Mouse (Mus musculus) MEL (cell line): ENCODE measurements around the gene Fam214a. TPM values are rescaled to one million over a fixed set of nuclear protein-coding genes. Genes with fewer than 3 reads are reported as not detected.

Source experiments
- DNase-seq: peaks from one replicate; pipeline ENCODE4 v3.0.0; 2011; ENCODE audit warnings: low read depth, low spot score
- H3K27ac ChIP-seq: 2 replicates; pipeline ENCODE4 v1.5.1; 2012; ENCODE audit warnings: low read depth, mild to moderate bottlenecking, control low read depth, low read length, moderate library complexity; ENCODE audit not compliant: control insufficient read depth
- H3K27me3 ChIP-seq, 2 experiments: fragments of 150-350 bp in 1 of 2; sonication (generic) in 1 of 2; 2 replicates each; pipeline ENCODE4 v1.6.1; 2012; ENCODE audit warnings: low read length in 2 of 2, mild to moderate bottlenecking in 2 of 2, improper control_type of control experiment in 1 of 2, moderate library complexity in 1 of 2; ENCODE audit not compliant: insufficient read depth in 2 of 2, control insufficient read depth in 1 of 2
- H3K36me3 ChIP-seq, 2 experiments: 2 replicates each; pipeline ENCODE4 v1.6.1; 2012 to 2014; ENCODE audit warnings: low read length in 2 of 2, improper control_type of control experiment in 1 of 2, inconsistent platforms in 1 of 2, mild to moderate bottlenecking in 1 of 2; ENCODE audit not compliant: insufficient read depth in 2 of 2, control insufficient read depth in 1 of 2
- H3K4me1 ChIP-seq, 2 experiments: fragments of 150-350 bp in 1 of 2; sonication (generic) in 1 of 2; 2 replicates each; pipeline ENCODE4 v1.6.1; 2012; ENCODE audit warnings: low read length in 2 of 2, improper control_type of control experiment in 1 of 2, mild to moderate bottlenecking in 1 of 2; ENCODE audit not compliant: insufficient read depth in 2 of 2, control insufficient read depth in 1 of 2
- H3K4me3 ChIP-seq, 2 experiments: fragments of 150-350 bp in 1 of 2; sonication (generic) in 1 of 2; 2 replicates each; pipeline ENCODE4 v1.5.1; 2012; ENCODE audit warnings: low read depth in 2 of 2, low read length in 2 of 2, mild to moderate bottlenecking in 2 of 2, moderate library complexity in 2 of 2, control low read depth in 1 of 2, improper control_type of control experiment in 1 of 2; ENCODE audit not compliant: control insufficient read depth in 1 of 2, insufficient read depth in 1 of 2
- H3K79me2 ChIP-seq: 2 replicates; pipeline ENCODE4 v1.6.1; 2012; ENCODE audit warnings: mild to moderate bottlenecking, low read length, moderate library complexity; ENCODE audit not compliant: control insufficient read depth, poor library complexity, insufficient read depth
- H3K9ac ChIP-seq: 2 replicates; pipeline ENCODE4 v1.6.1; 2012; ENCODE audit warnings: low read depth, mild to moderate bottlenecking, control low read depth, low read length, moderate library complexity; ENCODE audit not compliant: control insufficient read depth, poor library complexity, severe bottlenecking
- H3K9me3 ChIP-seq: fragments of 150-350 bp; sonication (generic); replicated peaks from 2 replicates; pipeline ENCODE4 v1.6.1; 2012; ENCODE audit warnings: mild to moderate bottlenecking, low read length, improper control_type of control experiment, moderate library complexity; ENCODE audit not compliant: insufficient read depth
- BHLHE40 ChIP-seq: IDR thresholded peaks from 2 replicates; pipeline ENCODE4 v1.6.1; 2012; ENCODE audit warnings: low read depth, mild to moderate bottlenecking, inconsistent platforms, low read length, improper control_type of control experiment, borderline replicate concordance
- CHD1 ChIP-seq: IDR thresholded peaks from 2 replicates; pipeline ENCODE4 v1.6.1; 2012; ENCODE audit warnings: low read depth, mild to moderate bottlenecking, inconsistent platforms, low read length, improper control_type of control experiment
- CHD2 ChIP-seq: IDR thresholded peaks from 2 replicates; pipeline ENCODE4 v1.6.1; 2011; ENCODE audit warnings: low read length, improper control_type of control experiment
- E2F4 ChIP-seq: IDR thresholded peaks from 2 replicates; pipeline ENCODE4 v1.6.1; 2011; ENCODE audit warnings: low read depth, low read length, improper control_type of control experiment, borderline replicate concordance
- ELF1 ChIP-seq: IDR thresholded peaks from 2 replicates; pipeline ENCODE4 v1.6.1; 2014; ENCODE audit warnings: low read depth, mild to moderate bottlenecking, inconsistent platforms, low read length, improper control_type of control experiment, moderate library complexity
- EP300 ChIP-seq, 2 experiments: IDR thresholded peaks; 2 replicates each; pipeline ENCODE4 v1.6.1; 2011; ENCODE audit warnings: improper control_type of control experiment in 2 of 2, low read length in 2 of 2, low read depth in 1 of 2, mild to moderate bottlenecking in 1 of 2
- ETS1 ChIP-seq: IDR thresholded peaks from 2 replicates; pipeline ENCODE4 v1.6.1; 2012; ENCODE audit warnings: low read depth, mild to moderate bottlenecking, inconsistent platforms, low read length, improper control_type of control experiment, moderate library complexity
- GATA1 ChIP-seq: IDR thresholded peaks from 2 replicates; pipeline ENCODE4 v1.6.1; 2011; ENCODE audit warnings: low read depth, low read length, improper control_type of control experiment
- HCFC1 ChIP-seq: IDR thresholded peaks from 2 replicates; pipeline ENCODE4 v1.6.1; 2012; ENCODE audit warnings: low read depth, mild to moderate bottlenecking, inconsistent platforms, low read length, improper control_type of control experiment, moderate library complexity
- JUND ChIP-seq: IDR thresholded peaks from 2 replicates; pipeline ENCODE4 v1.6.1; 2011; ENCODE audit warnings: low read depth, mild to moderate bottlenecking, improper control_type of control experiment, low read length
- KAT2A ChIP-seq: conservative IDR thresholded peaks from 2 replicates; pipeline ENCODE4 v1.6.1; 2012; ENCODE audit warnings: low read depth, low read length, improper control_type of control experiment, inconsistent platforms
- MAFK ChIP-seq: IDR thresholded peaks from 2 replicates; pipeline ENCODE4 v1.6.1; 2011; ENCODE audit warnings: low read depth, mild to moderate bottlenecking, low read length, improper control_type of control experiment, borderline replicate concordance
- MAX ChIP-seq: IDR thresholded peaks from 2 replicates; pipeline ENCODE4 v1.6.1; 2011; ENCODE audit warnings: low read length, improper control_type of control experiment
- MAZ ChIP-seq: IDR thresholded peaks from 2 replicates; pipeline ENCODE4 v1.6.1; 2012; ENCODE audit warnings: low read depth, mild to moderate bottlenecking, inconsistent platforms, low read length, improper control_type of control experiment
- MEF2A ChIP-seq: IDR thresholded peaks from 2 replicates; pipeline ENCODE4 v1.6.1; 2014; ENCODE audit warnings: low read depth, mild to moderate bottlenecking, inconsistent platforms, low read length, improper control_type of control experiment; ENCODE audit not compliant: poor library complexity, insufficient replicate concordance, severe bottlenecking; ENCODE audit errors: extremely low read depth
- MXI1 ChIP-seq: IDR thresholded peaks from 2 replicates; pipeline ENCODE4 v1.6.1; 2011; ENCODE audit warnings: mild to moderate bottlenecking, low read depth, low read length, improper control_type of control experiment
- MYB ChIP-seq: IDR thresholded peaks from 2 replicates; pipeline ENCODE4 v1.6.1; 2011; ENCODE audit warnings: mild to moderate bottlenecking, low read depth, low read length, improper control_type of control experiment
- MYC ChIP-seq: IDR thresholded peaks from 2 replicates; pipeline ENCODE4 v1.6.1; 2011; ENCODE audit warnings: low read depth, mild to moderate bottlenecking, low read length, improper control_type of control experiment, moderate library complexity
- NELFE ChIP-seq: IDR thresholded peaks from 2 replicates; pipeline ENCODE4 v1.6.1; 2011; ENCODE audit warnings: low read depth, low read length, improper control_type of control experiment
- NRF1 ChIP-seq: IDR thresholded peaks from 2 replicates; pipeline ENCODE4 v1.6.1; 2014; ENCODE audit warnings: low read depth, mild to moderate bottlenecking, inconsistent platforms, low read length, improper control_type of control experiment, moderate library complexity; ENCODE audit not compliant: poor library complexity, insufficient read depth, severe bottlenecking
- POLR2A ChIP-seq, 2 experiments: IDR thresholded peaks; 2 replicates each; pipeline ENCODE4 v1.6.1; 2011 to 2012; ENCODE audit warnings: low read length in 2 of 2, mild to moderate bottlenecking in 2 of 2, control low read depth in 1 of 2, improper control_type of control experiment in 1 of 2, low read depth in 1 of 2, moderate library complexity in 1 of 2; ENCODE audit not compliant: control insufficient read depth in 1 of 2, insufficient read depth in 1 of 2, poor library complexity in 1 of 2
- POLR2AphosphoS2 ChIP-seq: IDR thresholded peaks from 2 replicates; pipeline ENCODE4 v1.6.1; 2011; ENCODE audit warnings: low read length, improper control_type of control experiment
- POLR2AphosphoS5 ChIP-seq: IDR thresholded peaks from 2 replicates; pipeline ENCODE4 v1.6.1; 2012; ENCODE audit warnings: low read depth, borderline replicate concordance, mild to moderate bottlenecking, inconsistent platforms, low read length, moderate library complexity, mixed read lengths
- RAD21 ChIP-seq: IDR thresholded peaks from 2 replicates; pipeline ENCODE4 v1.6.1; 2011; ENCODE audit warnings: mild to moderate bottlenecking, low read depth, low read length, improper control_type of control experiment
- RCOR1 ChIP-seq: IDR thresholded peaks from 2 replicates; pipeline ENCODE4 v1.6.1; 2012; ENCODE audit warnings: low read depth, mild to moderate bottlenecking, inconsistent platforms, low read length, improper control_type of control experiment
- SIN3A ChIP-seq: IDR thresholded peaks from 2 replicates; pipeline ENCODE4 v1.6.1; 2012; ENCODE audit warnings: low read length, improper control_type of control experiment, inconsistent platforms
- SMC3 ChIP-seq: IDR thresholded peaks from 2 replicates; pipeline ENCODE4 v1.6.1; 2011; ENCODE audit warnings: low read depth, low read length, improper control_type of control experiment
- TAL1 ChIP-seq: IDR thresholded peaks from 2 replicates; pipeline ENCODE4 v1.6.1; 2012; ENCODE audit warnings: mild to moderate bottlenecking, inconsistent platforms, low read length, moderate library complexity, mixed read lengths
- TBP ChIP-seq: IDR thresholded peaks from 2 replicates; pipeline ENCODE4 v1.8.0; 2011; ENCODE audit warnings: low read depth, low read length, improper control_type of control experiment
- TCF12 ChIP-seq: IDR thresholded peaks from 2 replicates; pipeline ENCODE4 v1.6.1; 2014; ENCODE audit warnings: low read depth, mild to moderate bottlenecking, inconsistent platforms, low read length, improper control_type of control experiment, moderate library complexity
- UBTF ChIP-seq: IDR thresholded peaks from 2 replicates; pipeline ENCODE4 v1.6.1; 2012; ENCODE audit warnings: low read depth, mild to moderate bottlenecking, inconsistent platforms, low read length, improper control_type of control experiment, moderate library complexity, borderline replicate concordance; ENCODE audit not compliant: insufficient read depth
- USF1 ChIP-seq: IDR thresholded peaks from 2 replicates; pipeline ENCODE4 v1.6.1; 2014; ENCODE audit warnings: low read depth, mild to moderate bottlenecking, inconsistent platforms, low read length, improper control_type of control experiment, moderate library complexity
- USF2 ChIP-seq, 2 experiments: IDR thresholded peaks; 2 replicates each; pipeline ENCODE4 v1.6.1; 2011 to 2012; ENCODE audit warnings: improper control_type of control experiment in 2 of 2, low read length in 2 of 2, borderline replicate concordance in 1 of 2, inconsistent platforms in 1 of 2, low read depth in 1 of 2, mild to moderate bottlenecking in 1 of 2; ENCODE audit not compliant: insufficient read depth in 1 of 2
- ZC3H11A ChIP-seq: IDR thresholded peaks from 2 replicates; pipeline ENCODE4 v1.6.1; 2012; ENCODE audit warnings: low read depth, mild to moderate bottlenecking, inconsistent platforms, low read length, improper control_type of control experiment
- ZNF384 ChIP-seq: IDR thresholded peaks from 2 replicates; pipeline ENCODE4 v1.6.1; 2012; ENCODE audit warnings: low read depth, mild to moderate bottlenecking, inconsistent platforms, low read length, improper control_type of control experiment
- polyA plus RNA-seq, 2 experiments: library from polyadenylated mRNA; stranded (reverse) in 1 of 2; unstranded in 1 of 2; fragments of >175 nt in 1 of 2; fragments of >200 nt in 1 of 2; gene quantifications; 2 replicates each; pipeline versions ENCODE4 v1.2.1 to v1.2.4; 2012; ENCODE audit warnings: low replicate concordance in 2 of 2, low read depth in 1 of 2; ENCODE audit not compliant: insufficient read length in 2 of 2, insufficient read depth in 1 of 2, missing spikeins in 1 of 2
- total RNA-seq: library from RNA; depleted of rRNA; stranded (reverse); fragments of 300-350 nt; gene quantifications from 2 replicates; pipeline ENCODE4 v1.2.3, GENCODE M21; 2012

Fam214a gene
- total and polyA plus RNA-seq, 3 experiments = 2.3 to 3.9 TPM; not detected in 1

DNA sequence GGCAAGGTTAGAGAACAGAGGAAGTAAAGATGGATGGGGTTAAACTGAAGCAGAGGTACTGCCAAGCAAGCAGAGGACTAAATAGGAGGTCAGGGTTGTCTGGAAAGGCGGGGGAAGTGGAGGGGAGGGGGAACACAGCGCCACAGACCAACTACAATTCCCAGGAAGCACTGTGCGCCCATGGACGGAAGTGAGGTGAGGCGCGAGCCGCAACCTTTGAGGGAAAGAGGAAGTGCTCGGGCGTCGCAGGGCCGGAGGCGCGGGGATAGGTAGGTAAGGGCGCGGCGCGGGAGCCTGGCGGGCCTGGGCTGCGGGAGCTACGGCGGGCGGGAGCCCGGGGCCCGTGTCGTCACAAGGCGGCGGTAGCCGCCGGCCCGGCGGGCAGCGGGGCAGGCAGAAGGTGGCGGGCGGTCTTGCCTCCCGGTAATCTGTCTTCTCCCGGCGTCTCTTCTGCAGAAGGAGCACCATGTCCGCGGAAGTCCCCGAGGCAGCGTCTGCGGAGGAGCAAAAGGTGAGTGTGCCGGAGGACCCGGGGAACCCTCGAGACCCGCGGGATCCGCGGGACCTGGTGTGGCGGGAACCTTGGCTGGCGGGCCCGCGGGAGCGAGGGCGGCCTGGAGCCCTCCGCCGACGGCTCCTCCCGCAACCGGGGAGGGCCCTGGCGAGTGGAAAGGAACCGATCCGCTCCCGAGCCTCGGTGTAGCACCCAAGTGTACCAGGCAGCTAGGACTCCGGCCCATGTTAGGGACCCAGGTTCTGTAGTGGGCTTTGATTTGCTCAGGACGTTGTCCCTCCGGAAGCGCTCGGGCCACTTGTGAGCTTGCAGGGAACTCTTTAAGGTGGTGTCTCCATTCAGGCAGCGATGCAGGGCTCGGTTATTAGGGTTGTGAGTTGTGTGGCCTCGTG lies 85.0 kb downstream of the Fam214a start, which contains the start of gene Arpp19:
Gene Arpp19 (plus strand): TSS at position 164 of the 906 bp plus-strand sequence.
- H3K9ac ChIP-seq = peak within 1 kb of the TSS; percentile 85
- peak within 1 kb of the TSS; percentile 85 to 93 for H3K4me3 ChIP-seq
- DNase-seq = peak; percentile 94
- H3K36me3 ChIP-seq = peaks cover 5 to 24% of the 10 kb centered on the region in 2 experiments
- H3K27ac ChIP-seq = peak within 1 kb of the TSS; percentile 55
- H3K79me2 ChIP-seq = peaks cover 37% of the 10 kb centered on the region
- H3K27me3 ChIP-seq = no peaks in the 10 kb centered on the region
- peaks cover 5 to 10% of the 10 kb centered on the region in 2 experiments; a peak in 3 of 4 replicates for H3K4me1 ChIP-seq
- H3K9me3 ChIP-seq = no peaks in the 10 kb centered on the region
- TF ChIP-seq MAFK (no peak), POLR2AphosphoS5 (no peak), BHLHE40 (no peak), MAX (peak; percentile 39; the same call in 1 of the 2 replicates), SIN3A (peak; percentile 66), CHD2 (no peak), TAL1 (no peak), HCFC1 (peak; percentile 93), KAT2A (peak; percentile 82), MEF2A (no peak), USF1 (peak; percentile 34; the same call in 1 of the 2 replicates), RAD21 (no peak), ZC3H11A (no peak), TBP (peak; percentile 45; the same call in 1 of the 2 replicates), MYC (no peak), GATA1 (no peak), JUND (no peak), POLR2AphosphoS2 (peak; percentile 67; the same call in 1 of the 2 replicates), MXI1 (no peak; the same call in 1 of the 2 replicates), SMC3 (no peak), ETS1 (no peak), ELF1 (peak; percentile 92), MAZ (peak; percentile 21; the same call in 1 of the 2 replicates), EP300 (IDR thresholded peaks at IDR 0.05; ENCODE audit: low read depth in 1 of 2, low read length in 2 of 2) (no peak), CHD1 (no peak), POLR2A (IDR thresholded peaks at IDR 0.05; ENCODE audit: control insufficient read depth in 1 of 2, insufficient read depth in 1 of 2, low read depth in 1 of 2, low read length in 2 of 2, poor library complexity in 1 of 2) (peak; percentile 85 to 86; a peak in 3 of 4 replicates), NELFE (peak; percentile 85), MYB (no peak), RCOR1 (no peak), USF2 (IDR thresholded peaks at IDR 0.05; ENCODE audit: borderline replicate concordance in 1 of 2, insufficient read depth in 1 of 2, low read depth in 1 of 2, low read length in 2 of 2) (no peak), ZNF384 (no peak), NRF1 (peak; percentile 46; the same call in 1 of the 2 replicates), UBTF (no peak), E2F4 (0 out of 2 replicates have a peak, but pooled peaks have one; percentile 52), TCF12 (peak; percentile 53)
